Mouse (Mus musculus) ES-Bruce4 (cell line): ENCODE measurements around the gene Ipcef1. TPM values are rescaled to one million over a fixed set of nuclear protein-coding genes. Genes with fewer than 3 reads are reported as not detected.

ENCODE experiments used
- H3K27ac ChIP-seq: 2 replicates; pipeline ENCODE4 v1.5.1; 2012; ENCODE audit warnings: low read length, inconsistent platforms; ENCODE audit not compliant: insufficient read depth
- H3K27me3 ChIP-seq: 2 replicates; pipeline ENCODE4 v1.6.1; 2012; ENCODE audit warnings: mild to moderate bottlenecking, low read length, inconsistent platforms; ENCODE audit not compliant: control insufficient read depth, poor library complexity, insufficient read depth, severe bottlenecking
- H3K36me3 ChIP-seq: 2 replicates; pipeline ENCODE4 v1.6.1; 2012; ENCODE audit warnings: inconsistent platforms, mild to moderate bottlenecking, low read length, moderate library complexity; ENCODE audit not compliant: control insufficient read depth, poor library complexity, insufficient read depth, severe bottlenecking
- H3K4me1 ChIP-seq: one replicate; pipeline ENCODE4 v1.8.1; 2011; ENCODE audit warnings: low read length; ENCODE audit not compliant: control insufficient read depth, insufficient read depth
- H3K4me3 ChIP-seq: 2 replicates; pipeline ENCODE4 v1.5.1; 2011; ENCODE audit warnings: low read depth, mild to moderate bottlenecking, low read length
- H3K9ac ChIP-seq: 2 replicates; pipeline ENCODE4 v1.6.1; 2012; ENCODE audit warnings: low read depth, mild to moderate bottlenecking, inconsistent platforms; ENCODE audit not compliant: poor library complexity, severe bottlenecking
- H3K9me3 ChIP-seq: replicated peaks from 2 replicates; pipeline ENCODE4 v1.6.1; 2012; ENCODE audit warnings: mild to moderate bottlenecking, low read length, inconsistent platforms; ENCODE audit not compliant: control insufficient read depth, poor library complexity, insufficient read depth, severe bottlenecking
- CTCF ChIP-seq: IDR thresholded peaks from one replicate; pipeline ENCODE4 v1.8.1; 2011; ENCODE audit warnings: low read depth, low read length
- EP300 ChIP-seq: IDR thresholded peaks from 2 replicates; pipeline ENCODE4 v1.6.1; 2011; ENCODE audit warnings: low read depth, low read length; ENCODE audit not compliant: insufficient read depth
- POLR2A ChIP-seq: IDR thresholded peaks from one replicate; pipeline ENCODE4 v1.8.1; 2011; ENCODE audit warnings: low read length; ENCODE audit not compliant: insufficient read depth
- polyA plus RNA-seq: library from polyadenylated mRNA; stranded (reverse); fragments of >200 nt; gene quantifications from 2 replicates; pipeline ENCODE4 v1.2.4, GENCODE M21; 2011; ENCODE audit warnings: low read depth; ENCODE audit not compliant: missing spikeins, insufficient read depth, insufficient read length

Gene Ipcef1
- polyA plus RNA-seq: not detected in 2 replicates

GRCm38 (mm10) chr10:7052315-7053017, at the start of gene Ipcef1:
Gene Ipcef1 (minus strand): TSS chr10:7052478.
- H3K9me3 ChIP-seq: no peaks in the 10 kb centered on the region
- no peak within 1 kb of the TSS for H3K27ac ChIP-seq
- no peak within 1 kb of the TSS for H3K9ac ChIP-seq
- no peaks in the 10 kb centered on the region for H3K36me3 ChIP-seq
- no peaks in the 10 kb centered on the region for H3K4me1 ChIP-seq
- TF ChIP-seq CTCF: no peak
- TF ChIP-seq POLR2A: no peak
- no peak for TF ChIP-seq EP300
- no peak within 1 kb of the TSS for H3K4me3 ChIP-seq
- H3K27me3 ChIP-seq: no peaks in the 10 kb centered on the region

DNA sequence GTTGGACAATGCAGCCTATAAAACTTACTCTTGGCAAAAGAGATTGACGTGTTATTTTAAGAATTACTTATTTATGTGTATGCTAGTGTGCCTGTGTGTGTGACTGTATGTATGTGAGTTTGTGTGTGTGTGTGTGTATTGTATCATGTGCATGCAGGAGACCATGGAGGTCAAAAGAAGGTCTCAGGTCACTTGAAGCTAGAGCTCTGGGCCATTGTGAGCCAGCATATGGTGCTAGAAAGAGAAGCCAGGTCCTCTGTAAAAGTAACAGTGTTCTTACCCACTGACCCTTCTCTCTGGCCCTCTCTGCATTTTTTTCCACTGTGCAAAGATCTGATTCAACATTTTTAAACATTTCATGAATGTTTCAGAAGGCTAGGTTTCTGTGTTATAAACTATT, 25.7 kb upstream of the Ipcef1 start:
- H3K4me3 ChIP-seq: no peak overlapping the region
- H3K27ac ChIP-seq: no peak overlapping the region
- no peak overlapping the region for H3K9ac ChIP-seq
- no peak for TF ChIP-seq EP300
- TF ChIP-seq CTCF: no peak
- no peak for TF ChIP-seq POLR2A
- no peaks in the 10 kb centered on the region for H3K9me3 ChIP-seq
- H3K4me1 ChIP-seq: no peaks in the 10 kb centered on the region
- no peaks in the 10 kb centered on the region for H3K27me3 ChIP-seq
- no peaks in the 10 kb centered on the region for H3K36me3 ChIP-seq

DNA sequence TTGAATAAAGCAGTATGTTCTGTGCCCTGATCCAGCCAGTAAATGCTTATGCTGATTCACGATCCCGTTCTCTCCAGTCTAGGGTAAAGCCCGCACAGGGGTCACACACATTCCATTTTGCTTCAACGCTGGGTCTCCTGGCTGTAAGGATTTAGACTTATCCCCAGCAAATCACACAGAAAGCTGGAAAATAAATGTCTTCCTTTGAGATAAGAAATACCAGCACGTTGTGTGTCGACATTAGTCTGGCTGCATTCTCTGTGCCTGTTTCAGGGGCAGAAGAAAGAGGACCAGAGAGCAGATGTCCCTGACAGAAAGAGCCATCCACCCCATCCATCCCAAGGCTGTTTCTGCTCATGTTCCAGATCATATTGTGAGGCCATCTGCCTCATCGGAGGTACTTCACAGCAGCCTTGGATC, 25.1 kb upstream of the Ipcef1 start:
- H3K36me3 ChIP-seq: no peaks in the 10 kb centered on the region
- no peaks in the 10 kb centered on the region for H3K9me3 ChIP-seq
- no peak overlapping the region for H3K27ac ChIP-seq
- TF ChIP-seq CTCF: no peak
- H3K4me1 ChIP-seq: no peaks in the 10 kb centered on the region
- H3K27me3 ChIP-seq: no peaks in the 10 kb centered on the region
- no peak overlapping the region for H3K4me3 ChIP-seq
- no peak overlapping the region for H3K9ac ChIP-seq

DNA sequence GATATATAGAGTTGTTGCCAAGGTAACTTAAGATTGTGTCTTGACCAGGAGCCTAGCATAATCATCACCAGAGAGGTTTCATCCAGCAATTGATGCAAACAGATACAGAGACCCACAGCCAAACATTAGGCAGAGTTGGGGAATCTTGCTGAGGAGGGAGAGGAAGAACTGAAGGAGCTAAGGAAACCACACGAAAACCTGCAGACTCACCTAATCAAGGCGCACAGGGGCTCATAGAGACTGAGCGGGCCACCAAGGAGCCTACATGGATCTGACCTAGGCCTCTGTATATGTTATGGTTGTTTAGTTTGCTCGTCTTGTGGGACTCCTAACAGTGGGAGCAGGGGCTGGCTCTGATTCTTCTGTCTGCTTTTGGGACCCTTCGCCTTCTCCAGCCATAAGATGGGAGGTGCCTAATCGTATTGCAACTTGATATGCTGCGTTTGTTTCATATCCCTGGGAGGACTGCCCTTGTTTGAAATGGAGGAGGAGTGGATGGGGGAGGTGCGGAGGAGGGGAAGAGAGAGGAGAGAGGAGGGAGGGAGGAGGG, 24.5 kb upstream of the Ipcef1 start:
- H3K36me3 ChIP-seq: no peaks in the 10 kb centered on the region
- H3K27me3 ChIP-seq: no peaks in the 10 kb centered on the region
- no peak overlapping the region for H3K27ac ChIP-seq
- no peaks in the 10 kb centered on the region for H3K9me3 ChIP-seq
- no peak overlapping the region for H3K4me3 ChIP-seq
- no peak for TF ChIP-seq CTCF
- H3K9ac ChIP-seq: no peak overlapping the region
- no peaks in the 10 kb centered on the region for H3K4me1 ChIP-seq

DNA sequence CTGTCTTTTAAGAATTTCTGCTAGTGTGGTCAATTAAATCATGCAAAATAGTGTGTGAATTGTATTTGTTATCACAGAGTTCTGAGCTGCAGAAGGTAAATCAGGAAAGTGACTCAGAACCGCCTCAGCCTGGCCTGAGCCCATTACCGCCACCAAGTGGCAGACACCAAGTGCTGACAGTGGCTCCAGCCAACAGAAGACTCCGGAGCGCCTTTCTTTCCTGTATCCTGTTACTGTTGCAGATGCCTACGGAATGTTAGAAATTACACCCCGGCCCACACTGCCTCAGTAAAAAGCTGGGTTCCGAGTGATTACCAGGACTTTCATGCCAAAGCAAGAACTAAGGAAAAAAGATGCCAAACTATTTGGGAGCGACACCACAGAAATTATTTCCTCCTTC, 23.9 kb upstream of the Ipcef1 start:
- Histone ChIP-seq H3K4me1 (no peaks in the 10 kb centered on the region), H3K9ac (no peak overlapping the region), H3K9me3 (no peaks in the 10 kb centered on the region), H3K4me3 (no peak overlapping the region), H3K36me3 (no peaks in the 10 kb centered on the region), H3K27me3 (no peaks in the 10 kb centered on the region), H3K27ac (no peak overlapping the region)
- TF ChIP-seq CTCF (peak; percentile 86), EP300 (no peak), POLR2A (no peak)

DNA sequence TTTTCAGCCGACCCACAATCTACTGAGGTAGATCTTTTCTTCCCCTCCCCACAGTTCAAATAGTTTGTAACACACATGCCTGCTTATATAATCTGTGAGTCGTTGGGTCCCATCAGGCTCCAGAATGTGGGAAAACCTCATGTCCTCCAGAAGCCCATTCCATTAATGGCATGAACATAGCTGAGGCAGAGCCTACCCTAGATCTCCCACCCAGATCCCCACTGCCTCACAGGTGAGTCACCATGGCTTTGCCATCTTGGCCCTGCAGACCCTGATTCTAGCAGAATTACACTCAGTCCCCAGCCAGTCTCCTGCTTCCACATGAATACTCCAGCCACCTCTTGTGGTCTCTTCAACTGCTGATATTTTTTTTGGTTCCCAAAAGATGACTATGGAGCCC, 23.4 kb upstream of the Ipcef1 start:
- H3K9ac ChIP-seq: no peak overlapping the region
- no peak overlapping the region for H3K27ac ChIP-seq
- H3K27me3 ChIP-seq: no peaks in the 10 kb centered on the region
- H3K4me1 ChIP-seq: no peaks in the 10 kb centered on the region
- no peaks in the 10 kb centered on the region for H3K9me3 ChIP-seq
- H3K4me3 ChIP-seq: no peak overlapping the region
- no peak for TF ChIP-seq POLR2A
- no peak for TF ChIP-seq EP300
- TF ChIP-seq CTCF: no peak
- no peaks in the 10 kb centered on the region for H3K36me3 ChIP-seq
